Mouse (Mus musculus): Measurements from ENCODE around the gene Rbms3. TPM values are rescaled to one million over a fixed set of nuclear protein-coding genes. Genes with fewer than 3 reads are reported as not detected.

Rbms3 gene
- total RNA-seq, 2 experiments from 2014 or later = 66.4 to 73.5 TPM

DNA sequence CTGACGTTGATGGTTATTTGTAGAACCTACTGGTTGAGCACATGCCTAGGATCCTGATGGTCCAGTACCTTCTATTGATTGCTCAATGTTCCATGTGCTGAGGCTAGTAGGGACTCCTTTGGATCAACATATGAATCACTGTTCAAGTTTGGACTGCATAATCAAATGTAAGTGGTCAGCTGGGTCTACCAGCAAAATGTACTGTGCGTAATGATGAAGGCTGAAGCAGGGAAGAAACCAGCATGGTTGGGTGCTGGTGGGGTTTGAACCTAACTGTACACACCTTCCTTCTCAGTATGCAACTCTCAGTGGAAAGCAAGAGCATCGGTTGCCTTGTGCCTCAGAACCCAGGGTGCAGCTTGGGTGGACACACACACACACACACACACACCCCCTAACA, 767.4 kb downstream of the Rbms3 start:
- DNase-seq (ENCODE audit: low spot score in 2 of 2) = no peak

DNA sequence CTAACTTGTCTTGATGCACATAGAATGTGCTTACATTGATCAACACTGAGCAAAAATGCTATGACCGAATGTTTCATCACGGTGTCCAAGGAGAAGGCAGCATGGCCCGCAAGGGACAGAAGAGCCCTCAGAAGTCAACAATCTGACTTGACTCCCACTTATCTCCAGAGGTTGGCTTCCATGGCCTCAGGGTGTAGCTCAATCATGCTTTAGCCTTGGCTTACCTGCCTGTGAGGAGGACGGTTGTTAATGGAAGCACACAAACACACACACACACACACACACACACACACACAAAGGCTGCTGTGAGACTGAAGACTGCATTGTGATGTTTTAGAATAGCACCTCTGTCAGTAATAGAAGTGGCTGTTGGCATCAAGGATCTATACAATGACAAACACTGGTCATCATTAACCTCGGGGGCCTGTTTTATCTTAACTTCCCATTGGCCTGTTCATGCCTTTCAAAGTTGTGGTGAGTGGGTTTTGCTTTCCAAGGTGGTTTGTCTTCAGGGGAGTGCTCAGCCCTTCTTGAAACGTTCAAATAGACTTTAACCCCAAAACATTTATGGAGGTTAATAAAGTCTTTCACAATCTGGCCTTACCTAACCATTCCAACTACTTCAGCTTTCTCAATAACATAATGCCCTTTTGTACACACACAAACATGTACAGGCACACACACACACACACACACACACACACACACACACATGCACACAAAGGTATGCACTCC, 771.7 kb downstream of the Rbms3 start:
- no peak for DNase-seq (ENCODE audit: low spot score in 2 of 2)

DNA sequence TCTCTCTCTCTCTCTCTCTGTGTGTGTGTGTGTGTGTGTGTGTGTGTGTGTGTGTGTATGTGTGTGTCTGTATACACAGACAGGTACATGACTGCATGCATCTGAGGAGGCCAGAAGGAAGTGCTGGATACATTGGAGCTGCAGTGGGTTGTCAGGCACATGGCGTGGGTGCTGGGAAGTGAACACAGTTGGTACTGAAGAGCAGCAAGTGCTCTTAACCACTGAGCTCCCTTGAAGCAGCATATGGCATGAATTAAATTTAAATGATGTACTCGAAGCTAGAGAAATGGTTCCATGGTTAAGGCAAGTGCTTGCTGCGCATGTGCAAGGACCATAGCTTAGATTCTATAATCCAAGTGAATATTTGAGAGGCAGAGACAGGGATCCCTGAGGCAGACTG, 772.6 kb downstream of the Rbms3 start:
- DNase-seq (ENCODE audit: low spot score in 2 of 2) = no peak

DNA sequence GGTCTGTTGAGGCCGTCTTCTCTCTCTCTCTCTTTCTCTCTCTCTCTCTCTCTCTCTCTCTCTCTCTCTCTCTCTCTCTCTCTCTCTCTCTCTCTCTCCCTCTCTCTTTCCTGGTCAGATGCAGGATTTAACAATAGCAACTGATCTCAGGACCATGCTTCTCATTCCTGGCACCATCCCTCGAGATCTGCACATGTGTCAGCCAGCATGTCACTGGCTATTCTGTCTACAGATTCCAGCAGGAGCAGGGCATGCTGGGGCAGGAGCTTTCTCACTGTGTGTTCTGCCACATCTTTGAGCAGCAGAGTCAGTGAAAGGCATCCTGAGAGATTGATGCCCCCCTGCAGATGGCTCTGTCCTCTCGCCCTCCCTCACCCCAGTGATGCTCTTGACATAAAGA, 774.0 kb downstream of the Rbms3 start:
- no peak for DNase-seq (ENCODE audit: low spot score in 2 of 2)

DNA sequence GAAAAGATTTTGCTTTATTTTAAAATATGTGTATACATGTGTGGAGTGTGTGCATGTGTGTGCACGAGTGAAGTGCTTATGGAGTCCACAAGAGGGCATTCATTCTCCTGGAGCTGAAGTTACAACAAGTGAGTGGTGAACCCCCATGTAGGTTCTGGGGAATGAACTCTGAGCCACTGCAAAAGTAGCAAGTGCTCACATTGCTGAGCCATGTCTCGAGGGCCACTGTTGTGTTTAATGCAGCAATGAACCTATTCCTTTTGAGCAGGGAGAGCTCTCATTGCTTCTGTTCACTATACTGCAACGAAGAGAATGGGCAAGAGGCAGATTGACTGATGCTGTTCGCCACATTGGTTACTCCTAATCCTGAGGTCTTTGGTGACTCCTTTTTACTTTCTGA, 780.8 kb downstream of the Rbms3 start:
- no peak for DNase-seq (ENCODE audit: low spot score in 2 of 2)

DNA sequence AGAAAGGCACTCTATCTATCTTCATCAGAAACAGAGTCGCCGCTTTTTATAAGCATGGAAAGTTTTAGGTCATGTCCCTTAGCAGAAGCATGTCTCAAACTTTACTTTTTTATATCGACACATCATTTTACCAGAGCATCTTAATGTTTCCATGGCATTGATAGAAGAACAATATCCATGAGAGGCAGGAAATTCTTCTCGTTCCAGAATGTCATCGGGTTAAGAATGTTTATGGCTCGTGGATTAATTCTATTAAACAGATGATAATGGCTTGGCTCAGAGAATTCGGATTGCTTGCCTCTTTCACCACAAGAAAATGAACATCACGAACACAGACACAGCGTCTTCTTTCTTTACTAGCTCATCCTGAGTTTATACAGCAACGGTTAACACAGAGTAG, 781.5 kb downstream of the Rbms3 start:
- no peak for DNase-seq (ENCODE audit: low spot score in 2 of 2)

DNA sequence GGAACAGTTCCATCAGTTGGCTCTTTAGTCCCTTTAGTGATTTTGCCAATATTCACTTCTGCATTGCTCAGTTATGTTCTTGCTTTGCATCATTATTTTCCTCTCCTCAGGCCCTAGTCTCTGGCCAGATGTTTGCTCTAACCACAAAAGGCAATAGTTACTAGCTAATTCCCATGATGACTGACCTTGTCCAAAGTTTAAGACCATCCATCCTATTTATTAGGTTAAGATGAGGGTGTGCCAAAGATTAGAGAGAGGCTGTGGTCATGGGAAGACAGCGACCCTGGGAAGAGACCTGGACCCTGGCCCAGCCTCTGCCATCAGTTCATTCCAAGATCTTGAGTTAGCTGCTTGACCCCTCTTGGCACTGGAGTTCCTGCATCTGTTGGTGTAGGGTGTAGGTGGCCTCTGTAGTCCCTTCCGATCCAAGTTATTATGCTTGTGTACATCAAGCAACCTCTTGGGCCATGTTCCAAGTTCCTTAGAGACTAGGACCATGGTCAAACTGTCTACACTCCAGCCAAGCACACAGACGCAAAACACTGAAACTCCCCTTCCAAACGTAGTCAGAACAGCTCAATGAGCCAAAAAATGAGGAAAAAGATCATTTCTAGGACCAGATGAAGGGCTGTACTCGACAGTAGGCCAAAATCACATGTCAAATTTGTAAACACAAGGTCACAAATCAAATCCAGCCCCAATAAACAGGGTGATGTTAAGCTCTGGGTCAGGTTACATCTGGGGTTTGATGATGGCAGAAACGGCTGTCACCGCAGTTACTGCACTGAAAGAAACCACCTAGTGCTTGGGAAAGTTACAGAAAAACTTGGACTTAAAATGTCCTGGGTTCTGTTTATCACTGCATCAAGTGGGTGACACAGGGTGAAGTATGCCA, 782.2 kb downstream of the Rbms3 start:
- peak; percentile 61 to 82 for DNase-seq (ENCODE audit: low spot score in 2 of 2)

DNA sequence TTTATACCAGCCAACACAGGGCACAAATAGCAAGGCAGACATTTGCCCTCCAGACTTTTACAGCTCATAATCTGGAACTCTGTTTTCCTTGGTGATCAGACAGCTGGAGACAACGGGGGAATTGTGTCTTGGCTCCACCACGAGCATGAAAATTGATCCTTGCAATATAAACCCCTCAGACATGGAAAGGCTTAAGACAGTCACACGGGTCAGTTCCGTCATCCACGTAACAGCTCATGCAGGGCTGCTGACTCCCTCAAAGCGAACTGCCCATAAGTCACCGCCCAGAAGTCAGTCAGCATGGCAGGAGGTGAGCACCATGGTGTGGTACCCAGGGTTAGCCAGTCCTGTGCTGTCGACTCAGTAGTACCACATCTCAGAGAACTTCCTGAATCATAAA, 794.8 kb downstream of the Rbms3 start:
- DNase-seq (ENCODE audit: low spot score in 2 of 2) = no peak

DNA sequence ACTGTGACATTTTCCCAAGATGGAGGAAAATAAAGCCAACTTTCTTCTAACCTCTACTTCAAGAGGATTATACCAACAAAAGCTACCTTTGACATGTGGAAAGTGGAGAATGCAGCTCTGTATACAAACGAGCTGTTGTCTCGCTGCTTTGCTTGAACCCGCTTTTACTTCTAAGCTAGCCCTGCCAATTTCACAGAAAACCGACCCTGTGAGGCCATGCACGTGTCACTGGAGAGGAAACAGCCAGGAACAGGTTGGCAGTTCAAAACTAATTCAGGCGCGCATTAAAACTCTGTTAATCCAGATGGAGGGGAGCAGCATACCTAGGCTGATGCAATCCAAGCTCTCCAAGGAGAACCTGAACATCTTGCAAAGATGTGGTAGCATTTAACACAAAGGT, 796.0 kb downstream of the Rbms3 start:
- DNase-seq (ENCODE audit: low spot score in 2 of 2) = no peak

DNA sequence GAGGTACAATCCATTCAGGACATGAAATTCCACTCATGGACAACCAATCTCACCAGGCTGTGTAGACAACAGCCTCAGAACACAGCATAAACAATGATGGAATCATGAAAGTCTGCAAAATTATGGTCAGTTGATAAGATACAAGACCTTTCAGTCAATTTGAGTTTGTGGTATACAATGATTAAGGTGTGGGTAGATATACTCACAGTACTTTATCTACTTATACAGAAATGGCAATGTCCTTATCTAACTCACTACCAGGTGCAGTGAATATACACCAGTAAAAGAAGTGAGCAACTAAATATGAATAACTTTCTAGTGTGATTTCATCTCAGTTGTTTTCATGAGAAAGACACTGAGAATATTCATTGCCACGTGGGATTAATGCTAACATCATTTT, 796.9 kb downstream of the Rbms3 start:
- no peak for DNase-seq (ENCODE audit: low spot score in 2 of 2)

DNA sequence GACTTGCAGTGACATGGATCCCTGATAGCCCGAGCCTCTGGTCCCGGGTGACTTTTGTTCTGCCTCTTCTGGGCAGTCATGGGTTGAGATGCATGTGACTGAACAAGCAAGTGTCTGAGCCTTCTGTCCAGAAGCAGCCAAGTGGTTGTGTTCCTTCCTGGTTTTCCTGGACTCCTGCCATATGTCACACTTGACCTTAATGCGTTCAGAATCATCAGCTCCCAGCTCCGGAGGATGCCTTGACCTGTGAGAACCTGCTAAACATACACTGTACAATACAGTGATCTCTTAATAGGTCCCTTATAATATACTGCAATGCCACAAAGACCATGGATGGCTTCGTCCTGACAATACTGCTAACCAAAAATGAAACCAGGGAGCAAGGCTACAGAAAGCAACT, 798.3 kb downstream of the Rbms3 start:
- no peak for DNase-seq (ENCODE audit: low spot score in 2 of 2)

DNA sequence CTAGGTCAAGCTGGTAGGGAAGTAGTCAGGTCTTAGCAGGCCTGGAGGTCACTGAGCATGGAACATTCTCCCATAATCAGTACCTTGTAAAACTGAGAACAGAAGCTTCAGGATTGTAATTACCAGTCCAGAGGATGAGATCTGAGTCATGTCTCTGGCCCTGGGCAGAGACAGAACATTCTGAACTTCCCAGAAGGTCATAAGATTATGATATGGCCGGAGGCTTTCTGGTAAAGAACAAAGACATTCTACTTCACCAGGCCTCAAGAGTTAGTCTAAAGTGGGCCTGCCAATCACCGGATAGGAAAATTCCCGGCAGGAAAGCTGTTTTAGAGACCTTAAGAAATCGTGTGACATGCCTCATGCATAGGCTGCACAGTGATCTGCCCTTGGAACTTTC, 799.8 kb downstream of the Rbms3 start:
- no peak for DNase-seq (ENCODE audit: low spot score in 2 of 2)

DNA sequence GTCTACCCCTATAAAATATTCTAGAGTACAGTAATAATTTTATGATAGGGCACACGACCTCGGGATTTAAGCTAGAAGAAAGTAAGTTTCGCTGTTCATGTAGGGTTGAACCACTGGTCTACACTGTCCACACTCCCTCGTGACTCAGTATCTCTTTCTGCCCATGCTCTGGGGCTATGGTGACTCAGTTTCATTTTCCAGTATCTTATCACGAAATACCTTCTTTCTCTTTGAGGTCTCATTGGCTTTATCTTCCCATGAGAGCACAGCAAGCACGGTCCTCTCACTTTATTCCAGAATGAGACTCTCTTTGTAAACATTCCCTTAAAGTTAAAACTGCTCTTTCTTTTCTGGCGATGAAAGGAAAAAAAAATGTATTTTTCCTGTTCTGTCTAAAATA, 808.1 kb downstream of the Rbms3 start:
- DNase-seq (ENCODE audit: low spot score in 2 of 2) = no peak

DNA sequence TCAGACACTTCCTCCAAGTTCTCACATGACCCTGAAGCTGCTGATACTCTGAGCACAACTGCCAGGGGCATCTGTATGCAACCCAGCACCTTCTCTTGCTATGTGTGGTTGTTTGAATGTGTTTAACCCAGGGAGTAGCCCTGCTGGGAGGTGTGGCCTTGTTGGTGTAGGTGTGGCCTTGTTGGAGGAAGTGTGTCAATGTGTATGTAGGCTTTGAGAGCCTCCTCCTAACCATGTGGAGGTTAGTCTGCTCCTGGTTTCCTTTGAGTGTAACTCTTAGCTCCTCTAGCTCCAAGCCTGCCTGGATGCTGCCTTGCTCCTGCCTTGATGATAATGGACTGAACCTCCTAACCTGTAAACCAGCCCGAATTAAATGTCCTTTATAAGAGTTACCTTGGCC, 812.5 kb downstream of the Rbms3 start:
- no peak for DNase-seq (ENCODE audit: low spot score in 2 of 2)

DNA sequence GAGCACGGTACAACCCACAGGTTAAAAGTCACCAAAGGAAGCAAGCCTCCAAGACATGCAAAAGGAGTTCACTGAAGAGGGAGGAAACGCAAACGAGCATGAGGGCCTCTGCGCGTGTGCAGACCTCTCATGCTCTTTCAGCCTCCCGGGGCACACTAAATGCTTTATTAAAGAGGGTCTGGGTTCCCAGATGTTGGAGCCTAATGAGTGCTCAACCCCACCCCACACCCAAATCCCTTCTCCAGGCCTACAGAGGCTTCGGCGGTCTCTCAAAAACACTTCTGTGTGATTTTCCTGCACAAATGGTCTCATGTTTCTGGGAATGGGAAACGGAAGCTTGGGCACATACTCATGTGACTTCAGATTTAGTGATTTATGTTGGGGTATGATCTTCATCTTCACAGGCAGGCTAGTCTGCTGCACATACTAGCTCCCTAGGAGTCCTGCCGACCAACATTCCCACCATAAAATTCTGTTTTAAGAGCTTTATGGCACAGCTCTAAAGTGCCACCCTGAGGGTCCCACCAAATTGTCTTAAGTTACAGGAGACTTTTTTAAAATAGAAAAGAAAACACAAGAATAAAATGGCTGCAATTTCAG, 815.1 kb downstream of the Rbms3 start:
- no peak for DNase-seq (ENCODE audit: low spot score in 2 of 2)

DNA sequence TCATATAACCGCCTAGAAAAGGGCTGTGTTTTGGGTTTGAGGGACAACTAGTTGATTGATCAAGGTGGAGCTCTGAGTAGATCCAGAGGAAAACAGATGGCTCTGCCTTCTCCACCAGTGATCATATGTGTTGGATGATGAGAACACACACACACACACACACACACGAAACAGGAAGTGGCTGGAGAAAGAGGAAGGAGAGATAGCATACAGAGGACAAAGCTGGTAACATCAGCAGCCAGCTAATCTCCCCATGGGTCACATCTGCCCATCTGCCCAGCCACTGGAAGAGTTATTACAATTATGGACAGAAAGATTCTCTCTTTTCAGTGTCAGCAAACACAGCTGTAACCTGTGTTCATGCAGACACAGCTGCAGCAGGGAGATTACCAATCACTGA, 816.3 kb downstream of the Rbms3 start:
- DNase-seq (ENCODE audit: low spot score in 2 of 2) = no peak

DNA sequence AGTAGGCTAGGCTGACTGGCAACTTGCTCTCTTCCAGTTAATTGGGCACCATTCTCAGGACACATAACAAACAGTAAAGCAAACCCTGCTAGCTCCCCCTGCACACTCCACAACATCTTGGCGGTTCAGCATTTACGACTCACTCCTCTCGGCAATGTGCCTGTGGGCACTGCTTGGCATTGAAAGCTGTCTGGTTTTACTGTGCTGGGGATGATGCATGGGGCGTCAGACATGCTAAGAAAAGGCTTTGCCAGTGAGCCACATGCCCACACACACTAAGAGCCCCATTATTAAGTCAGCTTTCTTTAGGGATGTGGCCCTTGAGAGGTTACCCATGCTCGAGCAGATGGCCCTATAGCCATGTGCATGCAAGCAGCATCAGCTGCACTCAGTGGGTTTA, 820.5 kb downstream of the Rbms3 start:
- no peak for DNase-seq (ENCODE audit: low spot score in 2 of 2)

DNA sequence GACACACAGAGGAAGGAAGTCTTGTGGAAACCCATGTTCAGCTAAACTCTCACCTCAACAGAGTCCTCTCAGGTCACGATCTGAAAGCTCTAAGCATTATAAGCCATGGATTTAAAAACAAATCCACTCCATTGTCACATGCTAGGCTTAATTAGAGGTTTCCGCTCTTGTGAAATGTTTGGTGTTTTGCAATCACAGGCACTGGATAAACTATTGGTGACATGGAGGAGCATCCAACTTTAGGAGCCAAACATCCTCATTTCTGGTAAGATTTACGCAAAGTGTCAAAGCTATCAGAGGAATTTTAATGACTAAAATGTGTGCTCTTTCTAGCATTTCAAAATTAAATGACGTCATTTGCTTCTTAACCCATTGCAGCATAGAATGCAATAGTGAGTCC, 821.3 kb downstream of the Rbms3 start:
- no peak for DNase-seq (ENCODE audit: low spot score in 2 of 2)

DNA sequence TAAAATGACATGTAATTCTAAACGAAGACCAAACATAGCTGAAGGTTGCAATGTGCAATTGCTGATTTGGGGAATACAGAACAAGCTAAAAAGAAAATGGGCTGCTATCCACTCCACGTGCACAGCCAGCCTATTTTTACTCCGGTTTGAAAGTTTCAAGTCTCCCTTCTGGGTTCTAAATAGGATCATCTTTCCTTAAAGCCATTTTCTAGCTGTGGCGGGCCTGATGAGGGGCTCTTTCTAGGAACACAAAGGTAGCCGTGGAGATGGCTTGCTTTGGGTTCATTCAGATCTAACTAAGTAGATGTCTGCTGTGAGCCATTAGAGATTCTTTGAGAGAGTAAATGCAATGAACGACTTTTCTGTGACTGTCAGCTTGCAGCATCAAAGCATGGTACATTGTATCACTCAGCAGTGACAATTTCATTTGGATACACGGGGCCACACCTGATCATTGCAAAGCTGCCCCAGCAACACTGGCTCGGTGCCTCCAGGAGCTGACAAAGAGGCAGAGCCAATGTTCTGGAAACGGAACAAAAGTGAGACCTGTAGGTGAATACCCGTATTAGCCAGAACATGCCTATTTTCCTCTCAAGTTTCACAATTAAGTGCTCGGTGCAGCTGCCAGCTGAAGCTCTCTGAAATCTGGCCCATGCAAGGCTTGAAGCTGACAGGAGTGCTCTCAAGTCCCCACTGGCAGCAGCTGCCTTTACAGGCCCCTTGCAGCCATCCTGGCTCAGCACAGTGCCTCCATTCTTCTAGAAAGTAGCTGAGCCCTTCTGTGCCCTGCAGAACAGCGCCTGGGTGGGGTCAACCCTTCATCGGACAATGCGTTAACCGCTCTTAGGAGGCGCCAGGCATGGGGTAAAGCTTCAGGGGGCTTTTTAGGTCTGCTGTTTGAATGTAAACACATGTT, 822.3 kb downstream of the Rbms3 start:
- DNase-seq (ENCODE audit: low spot score in 2 of 2) = peak in 1 of 2 experiments; percentile 27

DNA sequence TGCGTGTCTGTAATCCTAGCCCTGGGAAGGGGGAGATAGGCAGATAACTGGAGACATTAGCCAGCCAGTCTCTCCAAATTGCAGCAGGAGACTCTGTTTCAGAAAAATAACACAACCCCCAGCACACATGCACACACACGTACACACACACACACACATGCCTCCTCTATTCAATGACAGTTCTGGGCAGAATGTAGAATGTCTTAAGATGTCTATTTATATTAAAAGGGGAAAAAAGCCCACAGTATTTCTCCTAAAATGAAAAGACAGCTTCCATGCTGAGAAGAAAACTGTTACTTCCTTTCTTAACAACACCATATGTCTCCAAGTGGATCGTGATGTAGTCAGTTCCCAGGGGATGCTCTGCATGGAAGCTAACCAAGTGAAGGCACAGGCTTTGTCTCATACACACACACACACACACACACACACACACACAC, 826.4 kb downstream of the Rbms3 start:
- no peak for DNase-seq (ENCODE audit: low spot score in 2 of 2)

DNA sequence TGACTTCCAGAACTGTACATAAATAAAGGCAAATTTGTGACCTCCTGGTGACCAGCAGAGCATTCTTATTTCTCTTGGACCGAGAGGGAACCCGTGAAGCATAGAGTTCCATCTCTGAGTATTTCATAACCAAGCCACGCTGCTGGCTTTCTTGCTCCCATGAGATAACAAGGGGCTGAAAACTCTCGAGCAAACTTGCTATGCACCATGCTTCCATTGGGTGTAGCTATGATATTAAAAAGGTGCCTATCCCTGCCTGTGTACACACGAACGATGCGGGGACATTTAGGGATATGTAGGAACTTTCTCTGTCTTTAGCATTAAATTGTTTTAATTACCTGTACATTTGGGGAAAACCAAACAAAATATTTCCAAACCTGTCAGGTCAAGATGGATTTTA, 827.1 kb downstream of the Rbms3 start:
- DNase-seq (ENCODE audit: low spot score in 2 of 2) = no peak
